ENCODE assay signal across 8 mouse cellular contexts in the genomic region with DNA sequence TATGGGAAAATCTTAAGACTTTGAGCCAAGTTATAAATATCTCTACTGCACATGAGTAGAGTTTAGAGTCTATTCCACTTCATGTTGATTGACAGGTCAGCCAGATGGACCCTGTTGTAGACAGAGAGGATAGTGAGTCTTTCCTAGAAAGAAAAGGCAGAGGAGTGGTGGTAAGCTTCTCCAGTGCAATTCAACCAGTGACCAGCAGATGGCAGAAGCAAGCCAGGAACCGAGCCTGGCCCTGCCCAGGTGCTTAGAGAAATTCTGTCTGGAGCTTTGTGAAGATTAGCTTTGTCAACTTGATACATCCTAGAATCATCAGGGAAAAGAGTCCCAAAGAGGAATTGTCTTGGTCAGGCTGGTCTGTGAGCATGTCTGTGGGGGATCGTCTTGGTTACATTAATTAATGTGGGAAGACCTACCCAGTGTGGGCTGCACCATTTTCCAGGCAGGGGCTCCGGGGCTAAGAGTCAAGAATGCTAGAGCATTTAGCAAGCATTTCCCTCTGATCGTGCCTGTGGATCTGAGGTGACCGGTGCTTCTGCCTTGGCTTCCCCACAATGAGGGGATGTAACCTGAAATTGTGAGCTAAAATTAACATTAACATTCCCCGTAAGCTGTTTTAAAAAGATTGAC.
DNase-seq lines count a peak whose midpoint lies in the region; ATAC-seq lines count a peak whose summit lies in the region.

No protein-coding gene starts in this region.

- H3K9me3 ChIP-seq in forebrain, embryonic 12.5 days = no peaks in the 10 kb centered on the region

- peaks cover 2% of the 10 kb centered on the region; the same call in 1 of the 2 replicates for H3K4me1 ChIP-seq in forebrain, embryonic 12.5 days

- no peaks in the 10 kb centered on the region for H3K27me3 ChIP-seq in forebrain, embryonic 12.5 days

- peak; percentile 43 for DNase-seq in MN1 (ENCODE audit: low spot score)
- DNase-seq in c-Kit-negative CD71-positive TER-119-positive erythroid progenitor cells, embryonic 14.5 days (ENCODE audit: low read depth, low spot score) = peak; percentile 5
- DNase-seq in hindlimb bud, embryonic 11.5 days (ENCODE audit: extremely low spot score, low read depth, low spot score) = peak; percentile 60
- DNase-seq in layer of hippocampus, postnatal 36 days = peak; percentile 74 to 75
- DNase-seq in right cerebral cortex, postnatal 14 days = peak; percentile 82
- DNase-seq in yolk sac, embryonic 10.5 days (ENCODE audit: low spot score) = peak; percentile 49

- H3K36me3 ChIP-seq in forebrain, embryonic 12.5 days (replicated peaks) = no peaks in the 10 kb centered on the region

- WGBS in forebrain, embryonic 12.5 days = 48% methylated on average over 6 of the region's 6 CpGs

- peak; percentile 75; the same call in 1 of the 2 replicates for ATAC-seq in forebrain, embryonic 12.5 days (ENCODE audit: low FRiP score)
- peak; percentile 58 for ATAC-seq in megakaryocyte progenitor cell, adult 5-6 weeks (replicated peaks; ENCODE audit: poor library complexity)

- H3K4me3 ChIP-seq in forebrain, embryonic 12.5 days (replicated peaks) = no peak overlapping the region

- H3K4me2 ChIP-seq in forebrain, embryonic 12.5 days = no peak overlapping the region

- H3K9ac ChIP-seq in forebrain, embryonic 12.5 days = no peak overlapping the region

- no peak overlapping the region for H3K27ac ChIP-seq in forebrain, embryonic 12.5 days

Comparison
In these comparisons a context has a peak if more than half of its experiments do, and no peak if none do; other contexts are left out.
1. DNase-seq: peak in every context shown above with its lines; median percentile 82 in right cerebral cortex, postnatal 14 days; 74 in layer of hippocampus, postnatal 36 days; 60 in hindlimb bud, embryonic 11.5 days; 49 in yolk sac, embryonic 10.5 days; 43 in MN1; 5 in c-Kit-negative CD71-positive TER-119-positive erythroid progenitor cells, embryonic 14.5 days.